Mouse (Mus musculus) left cerebral cortex, postnatal 4 days (tissue): ENCODE results near the gene Ugt2b36. TPM values are rescaled to one million over a fixed set of nuclear protein-coding genes. Genes with fewer than 3 reads are reported as not detected.
"Not testable (repeated sequence)": the region's sequence is repeated elsewhere in the genome, so short reads cannot be mapped to it uniquely, and the experiment has no call there.

Experiments used
- DNase-seq: peaks from one replicate; pipeline ENCODE4 v3.0.0-alpha.2; 2022
- intact Hi-C: fragments of 180-260 bp; cut with DNase I; formaldehyde crosslinking; loops from one replicate; pipeline ENCODE4 v1.15.1; 2025
- total RNA-seq, 2 experiments: library from RNA; stranded (reverse); gene quantifications; 2 replicates each; pipeline ENCODE4 v1.2.3; 2021

Ugt2b36 gene
- not detected for total RNA-seq

- intact Hi-C loops: no loop called here
These were observed at the start of gene Ugt2b36 for GRCm38 (mm10) chr5:87092346-87093027. TSS of gene Ugt2b36 (minus strand) at chr5:87092555.

GRCm38 (mm10) chr5:87140196-87140595, 47.8 kb upstream of the Ugt2b36 start, which contains the start of gene Ugt2b5:
TSS of gene Ugt2b5 (minus strand) at chr5:87140318.
- not testable (repeated sequence) for DNase-seq
- intact Hi-C loops: loop anchor here (10.0 kb wide), 2 partner anchors 255 to 285 kb away; no protein-coding TSS in a partner anchor

More at GRCm38 (mm10) chr5:87092346-87093027, at the start of gene Ugt2b36:
- no peak for DNase-seq

GRCm38 (mm10) chr5:87103697-87104096, 11.3 kb upstream of the Ugt2b36 start:
- intact Hi-C loops, DNase-seq: not testable (repeated sequence)

GRCm38 (mm10) chr5:87091111-87091510, 1.2 kb downstream of the Ugt2b36 start:
- no peak for DNase-seq
- intact Hi-C loops: no loop called here

- intact Hi-C loops: no loop called here
- DNase-seq: no peak
These were observed 3.1 kb downstream of the Ugt2b36 start for GRCm38 (mm10) chr5:87089264-87089663.

- intact Hi-C loops: no loop called here
These were observed 6.1 kb downstream of the Ugt2b36 start for GRCm38 (mm10) chr5:87086269-87086668.

GRCm38 (mm10) chr5:87030624-87031023, 61.7 kb downstream of the Ugt2b36 start:
- DNase-seq: no peak
- intact Hi-C loops: no loop called here

More at GRCm38 (mm10) chr5:87086269-87086668, 6.1 kb downstream of the Ugt2b36 start:
- DNase-seq: no peak

- intact Hi-C loops: no loop called here
- no peak for DNase-seq
These were observed 65.0 kb downstream of the Ugt2b36 start for GRCm38 (mm10) chr5:87027359-87027758.

Other genes starting within 250 kb of the Ugt2b36 start
- not detected for gene Ugt2b34, start 185.6 kb downstream of the Ugt2b36 start, total RNA-seq
- gene Ugt2b1, start 166.0 kb downstream of the Ugt2b36 start, total RNA-seq: not detected
- not detected for gene Ugt2b35, start 91.7 kb downstream of the Ugt2b36 start, total RNA-seq
- not detected for gene Ugt2b5, start 47.8 kb upstream of the Ugt2b36 start, total RNA-seq
- not detected for gene Ugt2b37, start 162.2 kb upstream of the Ugt2b36 start, total RNA-seq
- gene Ugt2a3, start 244.6 kb upstream of the Ugt2b36 start, total RNA-seq: not detected